Mouse (Mus musculus) mouse trophoblast stem cell (cell line): ENCODE results near the gene Il17rc.

ENCODE experiments used
- in situ Hi-C, 2 experiments: fragments of 300-500 bp; cut with MseI, MboI; formaldehyde crosslinking; loops; 2 replicates in 1 of 2; 3 replicates in 1 of 2; pipeline ENCODE4 v1.15.1; 2025

Il17rc gene

DNA sequence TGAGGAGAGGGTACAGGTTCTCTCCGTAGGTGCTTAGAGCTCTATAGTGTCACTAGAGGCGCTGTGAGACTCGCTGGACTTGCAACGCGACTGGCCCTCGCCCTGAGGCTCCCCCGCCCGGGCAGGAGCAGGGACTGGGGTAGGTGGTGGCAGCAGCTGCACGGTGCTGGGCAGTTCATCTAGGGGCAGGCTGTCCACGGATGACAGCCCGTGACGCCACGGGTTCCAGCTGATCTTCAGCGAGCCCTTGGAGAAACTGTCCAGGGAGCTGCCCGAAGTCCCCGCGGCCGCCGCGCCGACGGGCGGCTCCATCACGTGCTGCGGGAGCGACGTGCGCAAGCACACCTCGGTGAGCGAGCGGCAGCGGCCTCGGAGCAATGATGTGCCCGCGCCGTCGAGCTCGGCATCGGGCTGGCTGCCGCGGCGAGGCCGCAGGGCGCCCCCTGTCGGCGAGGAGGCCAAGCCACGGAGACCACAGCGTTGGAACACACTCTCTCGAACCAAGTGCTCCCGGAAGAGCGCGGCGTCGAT lies 23.1 kb downstream of the Il17rc start:
- in situ Hi-C loops, result no loop called here

DNA sequence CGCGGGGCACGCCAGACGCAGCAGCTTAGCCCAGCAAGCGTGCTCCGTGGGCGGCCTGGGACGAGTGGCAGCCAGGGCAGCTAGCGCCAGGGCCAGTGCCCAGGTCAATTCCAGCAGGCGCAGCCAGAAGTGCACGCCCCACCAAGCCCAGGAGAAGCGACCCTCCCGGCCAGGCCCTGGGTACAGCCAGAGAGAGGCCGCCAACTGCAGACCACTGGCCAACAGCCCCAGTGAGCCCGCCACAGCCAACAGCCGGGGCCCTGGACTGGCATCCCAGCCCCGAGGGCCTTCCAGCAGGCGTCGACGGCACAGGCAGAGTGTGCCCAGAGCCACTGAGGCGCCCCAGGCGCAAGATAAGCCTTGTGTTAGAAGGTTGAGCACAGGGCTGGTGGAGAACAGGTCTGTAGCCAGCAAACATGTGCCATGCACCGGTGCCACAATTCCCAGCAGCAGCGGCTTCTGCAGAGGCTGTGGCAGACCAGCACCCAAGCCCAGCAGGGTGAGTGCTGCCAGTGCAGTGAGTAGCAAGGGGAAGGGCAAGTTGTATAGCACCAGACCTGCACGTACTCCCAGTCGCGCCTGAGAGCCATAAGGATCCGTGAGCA lies 23.9 kb downstream of the Il17rc start:
- in situ Hi-C loops, result no loop called here

DNA sequence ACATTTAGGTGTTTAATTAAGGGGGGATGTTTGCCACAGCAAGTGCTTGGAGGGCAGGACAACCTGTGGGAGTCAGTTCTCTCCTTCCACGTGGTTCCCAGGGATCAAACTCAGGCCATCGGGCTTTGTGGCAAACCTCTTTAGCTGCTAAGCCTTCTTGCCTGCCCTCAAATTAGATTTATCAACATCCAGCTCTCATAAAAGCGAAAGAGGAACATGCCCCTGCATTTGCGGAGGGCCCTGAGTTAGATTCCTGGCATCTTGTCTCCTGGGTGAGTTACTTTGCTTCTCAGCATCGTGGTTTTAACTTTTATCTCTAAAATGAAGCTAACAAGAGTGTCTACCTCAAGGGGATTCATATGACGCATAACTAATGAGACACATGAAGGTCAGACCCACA lies 28.1 kb downstream of the Il17rc start:
- in situ Hi-C loops, result no loop called here

DNA sequence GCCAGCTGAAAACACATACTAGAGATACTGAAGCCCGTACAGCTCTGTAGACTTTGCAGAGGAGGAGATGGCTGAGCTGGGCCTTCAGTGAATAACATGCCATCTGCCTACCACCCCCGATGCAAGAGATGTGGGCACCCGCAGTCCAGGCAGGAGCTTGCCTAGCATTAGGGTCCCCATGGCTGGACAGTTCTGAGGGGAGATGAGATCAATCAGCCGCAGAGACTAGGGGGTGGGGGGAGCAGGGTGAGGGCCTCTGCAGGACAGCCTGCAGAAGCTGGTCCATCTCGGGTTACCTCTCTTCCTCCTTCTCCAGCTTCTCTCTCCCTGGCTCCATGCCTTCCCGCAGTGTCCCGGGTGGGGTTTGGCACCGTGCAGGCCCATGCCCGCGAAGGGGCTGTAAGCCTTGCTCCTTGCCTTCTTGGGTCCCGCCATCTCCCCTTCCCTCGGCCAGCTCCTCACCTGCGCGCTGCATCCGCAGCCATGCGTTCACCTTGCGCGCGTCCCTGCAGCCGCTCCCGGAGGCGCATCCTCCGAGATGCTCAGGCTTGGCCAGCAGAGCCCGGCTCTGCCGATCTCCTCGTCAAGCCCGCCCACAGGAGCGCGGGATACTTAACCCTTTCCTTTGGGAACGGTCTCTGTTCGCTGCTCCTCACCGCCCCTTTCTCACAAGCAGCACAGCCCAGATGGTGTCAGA lies 30.3 kb downstream of the Il17rc start, which contains the start of gene Prrt3:
TSS of gene Prrt3 (minus strand) at position 544 of the 697 bp plus-strand sequence.
- in situ Hi-C loops, result no loop called here

DNA sequence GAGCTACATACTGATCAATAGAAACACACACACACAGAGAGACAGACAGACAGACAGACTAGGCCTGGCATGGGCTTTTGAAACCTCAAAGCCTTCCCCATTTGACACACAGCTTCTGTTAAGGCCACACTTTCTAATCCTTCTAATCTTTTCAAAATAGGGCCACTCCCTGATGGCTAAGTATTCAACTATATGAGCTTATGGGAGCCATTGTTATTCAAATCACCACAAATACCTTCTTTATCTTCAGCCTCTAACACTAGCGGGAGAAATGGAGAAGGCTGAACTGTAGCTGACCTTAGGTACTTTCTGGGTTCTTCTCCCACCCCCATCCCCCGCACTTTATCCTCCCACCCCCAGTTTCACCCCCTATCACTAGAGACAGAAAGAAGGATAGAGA lies 31.6 kb downstream of the Il17rc start:
- in situ Hi-C loops, result no loop called here

DNA sequence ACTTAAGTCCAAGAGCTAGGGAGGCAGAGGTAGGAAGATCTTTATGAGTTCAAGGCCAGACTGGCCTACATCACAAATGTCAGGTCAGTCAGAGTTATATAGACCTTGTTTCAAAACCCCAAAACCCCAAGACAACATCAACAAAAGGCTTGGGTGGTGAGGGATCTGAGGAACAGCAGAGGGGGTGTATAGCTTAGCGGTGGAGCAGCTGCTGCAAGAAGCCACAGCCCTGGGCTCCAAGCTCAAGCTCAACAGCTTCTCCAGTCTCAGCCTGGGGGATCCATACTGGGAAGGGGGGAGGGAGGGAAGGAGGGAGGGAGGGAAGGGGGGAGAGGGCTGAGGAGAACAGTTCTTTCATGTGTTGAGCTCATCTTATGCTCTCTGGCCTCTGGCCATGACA lies 34.5 kb downstream of the Il17rc start:
- in situ Hi-C loops, result no loop called here

DNA sequence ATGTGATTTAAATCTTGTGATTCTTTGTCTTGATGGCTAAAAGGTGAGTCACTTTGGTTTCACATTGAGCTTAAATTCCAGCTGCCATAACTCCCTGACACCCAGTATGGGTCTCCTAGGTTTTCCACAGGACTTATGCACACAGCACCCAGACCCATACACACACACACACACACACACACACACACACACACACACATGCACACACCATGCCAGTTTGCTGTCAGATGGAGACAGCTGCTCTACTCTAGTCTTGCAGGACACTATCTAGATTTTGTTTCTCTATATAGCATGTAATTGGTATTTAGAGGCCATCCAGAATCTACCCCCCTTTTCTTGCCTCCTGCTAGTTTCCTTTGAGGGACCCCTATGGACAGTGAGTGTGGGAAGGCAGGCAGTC lies 35.9 kb downstream of the Il17rc start:
- in situ Hi-C loops, result no loop called here

DNA sequence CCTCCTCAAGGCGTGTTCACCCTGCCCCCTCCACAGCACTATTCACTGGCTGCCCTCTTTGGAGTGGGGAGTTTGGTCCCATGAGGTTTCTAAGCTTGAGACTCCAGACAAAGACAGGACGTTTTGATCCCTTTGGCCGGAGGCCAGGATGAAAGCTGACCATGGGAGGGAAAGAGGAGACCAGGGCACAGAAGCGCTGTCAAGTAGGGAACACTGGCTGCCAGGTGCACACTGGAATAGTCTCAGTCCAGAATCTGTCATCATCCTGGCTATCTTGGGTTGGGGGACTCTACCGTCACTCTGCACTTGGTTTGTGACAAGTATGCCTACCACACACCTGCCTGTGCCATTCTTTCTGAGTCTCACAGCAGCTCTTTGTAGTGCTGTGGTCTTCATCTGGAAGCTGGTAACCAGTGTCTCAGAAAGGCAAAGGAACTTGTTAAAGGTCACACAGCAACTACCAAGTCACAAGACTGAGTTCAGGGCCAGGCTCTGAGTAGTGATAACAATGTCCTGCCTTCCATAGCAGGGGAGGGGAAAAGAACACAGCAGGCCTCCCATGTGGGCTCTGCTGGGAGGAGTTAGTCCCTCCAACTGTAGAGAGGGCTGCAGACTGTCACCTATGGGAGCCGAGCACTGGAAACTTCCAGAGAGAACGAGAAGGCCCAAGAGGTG lies 37.2 kb downstream of the Il17rc start:
- in situ Hi-C loops, result no loop called here

DNA sequence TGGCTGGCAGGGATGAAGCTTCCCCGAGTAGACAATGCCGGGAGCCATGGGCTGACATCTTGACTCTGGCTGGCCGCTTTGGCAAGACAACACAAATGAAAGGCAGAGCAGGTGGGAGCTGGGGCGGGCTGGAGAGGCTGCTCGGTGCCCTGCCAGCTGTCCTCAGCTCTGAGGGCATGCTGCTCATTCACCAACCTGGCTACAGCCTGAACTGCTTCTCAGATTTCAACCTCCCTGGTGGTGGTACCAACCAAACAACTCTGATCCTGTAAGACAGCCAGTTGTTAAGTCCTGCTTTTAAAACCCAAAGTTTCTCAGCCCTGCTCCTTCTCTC lies 37.7 kb downstream of the Il17rc start:
- in situ Hi-C loops, result no loop called here

DNA sequence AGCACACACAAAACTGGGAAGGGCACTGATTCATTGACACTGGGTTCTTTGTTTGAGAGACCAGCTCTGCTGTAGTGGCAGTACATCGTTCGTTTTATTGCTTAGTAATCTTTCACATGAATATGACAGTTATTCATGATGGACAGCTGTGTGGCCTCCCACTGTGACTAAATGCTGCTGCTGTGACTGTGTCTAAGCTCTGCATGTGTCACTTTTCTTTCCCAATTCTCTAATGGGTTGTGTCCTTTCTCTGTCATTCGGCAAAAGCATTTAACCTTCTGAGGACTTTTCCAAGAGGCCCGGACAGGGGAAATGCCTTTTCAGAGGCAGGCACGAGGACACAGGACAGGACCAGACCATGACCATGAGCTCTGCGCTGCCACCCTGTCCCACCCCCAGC lies 42.7 kb downstream of the Il17rc start:
- in situ Hi-C loops, result no loop called here

DNA sequence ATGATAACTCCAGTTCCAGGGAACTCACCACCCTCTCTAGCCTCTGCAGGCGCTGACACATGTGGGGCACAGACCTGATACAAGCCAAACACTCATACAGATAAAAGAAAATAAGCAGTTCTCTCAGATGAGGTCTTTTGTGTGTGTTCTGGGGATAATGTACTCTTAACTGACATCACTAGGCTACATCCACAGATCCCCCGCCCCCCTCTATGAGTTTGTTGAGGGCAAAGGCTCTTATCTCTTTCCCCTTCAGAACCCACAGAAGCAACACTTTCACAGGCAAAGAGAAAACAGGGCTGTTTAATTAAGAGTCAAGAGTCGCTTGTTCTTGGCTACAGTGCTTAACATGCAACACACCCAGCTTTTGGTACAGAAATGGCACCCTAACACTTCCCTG lies 43.4 kb downstream of the Il17rc start:
- in situ Hi-C loops, result no loop called here

DNA sequence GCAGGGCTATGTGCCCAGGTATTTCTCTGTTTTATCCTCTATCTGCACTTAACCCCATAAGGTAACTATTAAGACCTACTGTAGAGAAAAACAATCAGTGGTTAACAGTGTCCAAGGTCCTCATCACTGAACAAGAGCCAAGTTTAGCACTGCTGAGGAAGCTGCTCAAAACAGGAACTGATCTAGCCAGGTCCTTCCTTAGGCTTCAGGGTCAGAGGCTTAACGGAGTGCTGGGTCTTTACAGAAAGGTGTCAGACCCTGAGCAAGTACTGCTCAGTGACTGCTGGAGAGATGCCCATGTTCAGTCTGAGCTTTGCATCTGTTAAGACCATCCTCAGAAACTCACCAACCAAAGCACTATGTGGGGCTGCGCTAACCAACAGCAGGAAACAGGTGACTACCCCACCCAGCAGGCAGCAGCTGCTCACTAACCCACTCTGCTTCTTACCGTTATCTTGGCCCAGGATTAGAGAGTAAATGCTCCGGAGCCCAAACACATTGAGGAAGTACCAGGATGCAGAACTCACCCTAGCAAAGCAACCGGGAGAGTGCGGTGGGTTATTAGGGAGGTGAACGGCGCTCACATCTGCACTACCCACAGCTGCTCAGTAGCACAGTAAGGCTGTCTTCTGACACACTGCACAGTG lies 46.3 kb downstream of the Il17rc start:
- in situ Hi-C loops, result no loop called here

DNA sequence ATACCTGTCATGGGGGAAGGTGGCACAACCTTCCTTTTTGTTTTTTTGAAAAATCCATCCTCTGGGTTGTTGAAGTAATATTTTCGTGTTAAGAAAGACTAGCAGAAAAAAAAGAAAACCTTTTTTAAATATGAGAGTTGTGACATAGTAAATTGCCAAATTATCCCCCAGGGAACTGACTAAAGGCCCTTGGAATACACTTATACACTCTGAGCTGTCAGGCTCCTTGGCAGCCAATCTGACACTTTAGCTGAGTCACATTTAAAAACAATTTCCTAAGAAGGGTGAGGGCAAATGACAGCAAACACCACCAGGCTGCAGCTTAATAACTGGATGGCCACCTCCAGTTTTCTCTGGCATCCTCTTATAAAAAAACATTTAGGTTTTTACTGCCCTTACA lies 51.1 kb downstream of the Il17rc start:
- in situ Hi-C loops, result no loop called here

DNA sequence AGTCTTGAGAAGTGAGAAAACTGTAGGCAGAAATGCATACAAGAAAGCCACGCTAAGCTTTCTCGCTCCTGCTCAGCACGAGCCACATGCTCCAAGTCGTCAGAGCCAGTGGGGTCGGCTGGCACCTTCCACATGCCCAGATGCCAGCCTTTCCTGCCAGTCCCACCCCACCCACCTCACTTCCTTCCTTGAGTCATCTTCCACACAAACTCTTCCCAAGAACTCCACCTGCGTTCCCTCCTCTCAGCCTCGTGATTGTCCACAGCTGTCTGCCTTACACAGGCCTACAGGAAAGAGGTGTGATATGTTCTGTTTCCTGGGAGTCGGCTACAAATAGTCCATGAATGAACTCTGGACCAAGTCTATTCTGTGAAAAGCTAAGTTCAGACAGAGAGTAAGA lies 52.2 kb downstream of the Il17rc start:
- in situ Hi-C loops, result no loop called here

DNA sequence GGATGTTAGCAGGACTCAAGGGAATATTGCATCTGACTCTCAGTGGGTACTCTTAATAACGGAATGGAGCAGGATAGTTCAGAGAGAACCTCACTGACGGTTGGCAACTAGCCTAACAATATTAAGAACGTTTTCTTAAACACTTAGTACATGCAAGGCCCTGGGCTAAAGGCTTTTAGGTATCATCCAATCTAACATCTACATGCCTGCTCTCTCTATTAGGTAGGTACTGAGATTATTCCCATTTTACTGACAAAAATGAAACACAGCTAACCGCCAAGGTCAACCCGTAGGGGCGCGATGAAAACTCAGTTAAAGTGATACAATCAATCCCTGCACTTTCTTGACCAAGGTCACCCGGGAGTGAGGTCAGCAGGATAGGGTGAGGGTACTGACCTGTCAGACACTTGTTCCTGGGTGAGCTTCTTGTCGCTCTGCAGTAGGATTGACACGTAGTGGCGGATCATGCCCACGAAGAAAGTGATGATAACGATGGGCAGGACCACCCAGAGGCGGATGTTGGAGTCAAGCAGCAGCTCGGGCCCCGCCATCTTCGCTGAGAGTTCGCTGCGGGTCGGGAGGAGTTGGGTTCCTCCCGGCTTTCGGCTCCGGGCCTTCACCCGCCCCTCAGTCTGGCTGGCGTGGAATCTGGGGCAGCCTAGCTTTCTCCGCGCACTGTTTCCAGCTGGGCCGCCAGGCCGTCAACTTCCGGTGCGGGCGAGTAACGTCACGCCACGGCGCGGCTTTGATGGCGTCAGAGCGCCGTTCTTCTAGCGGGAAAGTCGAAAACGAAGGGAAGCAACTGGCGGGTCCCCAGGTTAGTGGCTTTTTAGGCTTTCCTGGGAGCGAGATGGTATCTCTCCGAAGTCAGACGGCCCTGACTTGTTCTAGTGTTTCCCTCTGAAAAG lies 60.0 kb downstream of the Il17rc start, which contains the start of the genes Emc3 and Fancd2:
TSS of gene Emc3 (minus strand) at position 721 of the 908 bp plus-strand sequence.
TSS of gene Fancd2 (plus strand) at position 751 of the 908 bp plus-strand sequence.
- in situ Hi-C loops, result no loop called here

DNA sequence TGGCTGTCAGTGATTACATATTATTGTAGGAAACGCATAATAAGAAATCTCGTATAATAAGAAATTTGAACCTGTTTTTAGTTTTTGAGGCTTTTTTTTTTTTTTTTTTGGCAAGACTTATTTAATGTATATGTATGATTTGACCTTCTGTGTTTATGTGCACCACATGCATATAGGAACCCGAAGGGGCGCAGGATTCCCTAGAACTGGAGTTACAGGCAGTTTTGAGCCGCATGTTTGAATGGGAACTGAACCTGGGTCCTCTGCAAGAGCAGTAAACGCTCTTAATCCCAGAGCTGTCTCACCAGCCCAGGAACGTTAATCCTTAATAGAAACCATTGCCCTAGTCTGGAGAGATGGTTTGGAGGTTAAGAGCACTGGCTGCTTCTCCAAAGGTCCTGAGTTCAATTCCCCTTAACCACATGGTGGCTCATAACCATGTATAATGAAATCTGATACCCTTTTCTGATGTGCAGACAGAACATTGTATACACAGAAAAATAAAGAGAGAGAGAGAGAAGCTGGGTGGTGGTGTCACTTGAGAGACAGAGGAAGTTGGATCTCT lies 60.7 kb downstream of the Il17rc start:
- in situ Hi-C loops, result no loop called here
